Mouse (Mus musculus): ENCODE results near the gene Klhl29.

DNA sequence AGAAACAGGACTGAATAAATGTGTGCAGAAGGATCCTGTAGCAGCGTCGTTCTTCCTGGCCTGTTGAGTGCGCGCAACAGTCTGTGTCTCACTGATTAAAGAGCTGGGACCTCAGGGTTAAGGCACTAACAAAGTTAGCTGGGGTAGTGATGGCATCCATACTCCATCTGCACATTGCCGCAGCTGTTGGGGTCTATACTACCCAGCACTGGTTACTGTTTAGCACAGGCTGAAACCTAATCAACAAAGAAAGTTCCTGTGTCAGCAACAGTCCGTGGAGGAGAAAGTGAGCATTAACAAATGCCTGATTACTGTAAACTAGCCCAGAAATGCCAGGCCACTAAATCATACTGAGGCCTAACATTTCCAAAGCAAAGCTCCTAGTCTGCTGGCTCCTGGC is 30.4 kb downstream of the Klhl29 start:
- TF ChIP-seq CTCF (IDR thresholded peaks at IDR 0.05; ENCODE audit: low read depth): no peak
- no peak for TF ChIP-seq EP300 (optimal IDR thresholded peaks at IDR 0.05)
